Mouse (Mus musculus) erythroblast, embryonic 14.5 days (primary cell): ENCODE measurements around the gene Gm17334.

Source experiments
- GATA1 ChIP-seq: IDR thresholded peaks from 2 replicates; pipeline ENCODE4 v1.6.1; 2012; ENCODE audit warnings: low read length, inconsistent platforms, mixed read lengths
- TAL1 ChIP-seq: IDR thresholded peaks from 3 replicates; pipeline ENCODE4 v1.6.1; 2012; ENCODE audit warnings: low read length, inconsistent platforms, mixed read lengths

GRCm38 (mm10) chr11:53748614-53749013 is 24.4 kb downstream of the Gm17334 start:
- TF ChIP-seq TAL1: no peak
- TF ChIP-seq GATA1: no peak
